Mouse (Mus musculus): Measurements from ENCODE around the gene Gm20479.

The Gm20479 gene

DNA sequence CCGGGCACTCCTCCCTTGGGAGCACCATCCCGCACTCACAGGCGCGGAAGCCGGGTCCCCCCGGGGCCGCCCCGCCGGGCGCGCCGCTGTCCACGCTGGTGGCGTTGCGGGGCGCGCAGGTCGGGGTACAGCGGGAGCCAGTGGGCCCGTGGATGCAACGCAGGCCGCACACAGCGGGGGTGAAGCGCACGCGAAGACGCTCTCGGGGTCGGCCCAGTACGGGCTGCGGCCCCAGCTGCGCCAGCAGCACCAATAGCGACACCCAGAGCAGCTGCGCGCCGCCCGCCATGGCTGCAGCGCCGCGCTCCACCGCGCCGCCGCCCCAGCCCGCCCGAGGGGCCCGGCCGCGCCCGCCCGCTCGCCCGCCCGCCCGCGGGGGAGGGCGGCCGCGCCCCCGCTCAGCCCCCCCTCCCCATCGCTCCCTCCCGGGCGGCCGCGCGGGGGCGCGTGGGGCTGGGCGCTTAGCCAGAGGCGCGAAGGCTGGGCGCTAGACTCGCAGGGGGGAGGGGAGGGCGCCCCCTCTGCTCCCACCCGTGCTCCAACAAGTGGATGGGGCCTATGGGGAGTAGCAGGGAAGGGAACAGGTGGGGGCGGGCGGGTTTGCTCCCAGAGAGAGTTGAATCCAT lies 23.8 kb downstream of the Gm20479 start:
- peak in 1 of 2 experiments; percentile 50 for DNase-seq

GRCm38 (mm10) chr7:27332353-27333199 lies 24.6 kb downstream of the Gm20479 start:
- DNase-seq = peak; percentile 91 to 97

- no peak for DNase-seq
Measured at GRCm38 (mm10) chr7:27331854-27332253, 25.4 kb downstream of the Gm20479 start.

DNA sequence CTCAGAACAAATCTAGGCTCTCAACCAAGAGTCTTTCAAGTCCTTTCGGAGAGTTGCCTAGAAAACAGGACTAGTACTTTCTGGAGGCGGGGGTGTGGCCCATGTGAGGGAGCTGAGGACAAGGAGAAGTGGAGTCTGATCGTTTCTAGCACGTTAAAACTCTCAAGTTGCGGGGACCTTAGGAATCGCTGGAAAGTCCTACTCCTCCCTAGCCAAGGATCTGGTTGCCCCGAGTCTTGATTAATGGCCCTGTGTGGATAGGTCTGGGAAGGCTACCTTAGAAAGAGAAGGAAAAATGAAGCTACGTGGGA lies 25.7 kb downstream of the Gm20479 start:
- DNase-seq = peak; percentile 45 to 58

GRCm38 (mm10) chr7:27330709-27331540 lies 26.3 kb downstream of the Gm20479 start:
- DNase-seq = peak; percentile 97 to 98

DNA sequence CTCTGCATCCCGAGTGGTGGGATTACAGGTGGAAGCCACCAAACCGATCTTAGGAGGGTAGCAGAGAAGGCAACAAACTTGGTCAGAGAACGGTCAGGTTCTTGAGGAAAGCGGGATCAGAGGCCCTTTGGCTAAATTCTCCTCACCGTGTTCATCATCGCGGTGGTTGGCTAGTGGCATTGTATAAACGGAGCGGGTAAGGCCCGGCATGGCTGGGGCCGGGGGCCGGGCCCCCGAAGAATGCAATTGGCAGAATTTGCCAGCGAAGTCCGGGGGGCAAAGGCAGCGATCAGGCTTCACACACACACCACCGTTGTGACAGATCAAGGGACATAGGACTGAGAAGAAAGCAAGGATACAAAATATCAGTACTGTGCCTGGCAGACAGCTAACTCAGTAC lies 27.2 kb downstream of the Gm20479 start:
- no peak for DNase-seq

GRCm38 (mm10) chr7:27329326-27329947 lies 27.8 kb downstream of the Gm20479 start:
- peak; percentile 88 to 97 for DNase-seq

- DNase-seq = peak; percentile 63 to 75
Measured at GRCm38 (mm10) chr7:27328648-27329047, 28.6 kb downstream of the Gm20479 start.

GRCm38 (mm10) chr7:27328161-27328560 lies 29.1 kb downstream of the Gm20479 start:
- DNase-seq = peak in 1 of 2 experiments; percentile 38

DNA sequence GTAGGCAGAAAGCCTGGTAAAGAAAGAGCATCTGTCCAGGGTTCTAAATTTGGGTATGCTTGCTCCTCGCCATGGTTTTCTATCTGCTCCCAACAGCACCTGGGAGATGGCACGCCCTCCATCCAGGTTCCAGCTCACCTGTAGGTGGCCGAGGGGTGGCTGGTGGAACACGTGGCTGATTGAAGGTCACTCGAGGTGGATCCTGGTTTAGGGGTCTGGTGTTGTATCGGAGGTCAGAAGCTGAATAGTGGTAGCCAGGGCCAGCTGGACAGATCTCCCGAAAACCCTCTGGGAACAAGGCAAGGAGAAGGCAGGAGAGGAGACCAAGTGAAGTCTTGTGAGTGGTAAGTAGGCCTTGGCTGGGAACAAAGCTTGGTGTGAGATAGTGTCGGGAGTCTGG lies 29.7 kb downstream of the Gm20479 start:
- DNase-seq = no peak

DNA sequence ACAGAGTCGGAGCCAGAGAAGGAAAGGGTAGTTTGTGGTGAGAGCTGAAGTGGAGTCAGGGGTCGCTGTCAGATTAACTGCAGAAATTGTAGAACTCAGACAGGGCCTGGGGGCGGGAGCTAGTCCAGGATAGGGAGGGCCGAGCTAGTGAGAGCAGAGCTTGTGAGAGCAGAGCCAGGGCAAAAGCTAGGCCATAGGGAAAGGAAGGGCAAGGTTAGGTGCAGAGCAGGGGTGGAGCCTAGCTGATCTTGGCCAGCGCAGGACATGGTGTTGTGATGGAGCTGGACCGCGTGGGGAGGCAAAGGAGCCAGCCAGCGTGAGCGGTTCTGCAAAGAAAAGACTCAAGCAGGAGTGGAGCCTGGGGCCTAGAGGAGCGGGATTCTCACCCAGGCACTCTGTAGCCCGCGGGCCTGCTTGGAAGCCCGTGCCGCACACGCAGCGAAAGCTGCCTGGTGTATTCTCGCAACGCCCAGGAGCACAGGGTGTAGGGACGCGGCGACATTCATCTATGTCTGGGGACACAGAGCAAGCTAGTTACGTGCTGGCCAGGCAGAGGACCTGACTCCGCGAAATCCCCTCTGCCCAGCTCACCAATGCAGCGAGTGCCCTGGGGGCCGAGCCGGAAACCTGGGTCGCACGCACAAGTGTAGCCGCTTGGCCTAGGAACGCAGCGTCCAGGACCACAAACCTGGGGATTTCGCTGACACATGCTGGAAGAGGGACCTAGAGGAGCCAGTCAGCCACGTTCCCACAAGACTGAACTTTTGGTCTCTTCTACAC lies 30.9 kb downstream of the Gm20479 start:
- DNase-seq = peak; percentile 62 to 65

DNA sequence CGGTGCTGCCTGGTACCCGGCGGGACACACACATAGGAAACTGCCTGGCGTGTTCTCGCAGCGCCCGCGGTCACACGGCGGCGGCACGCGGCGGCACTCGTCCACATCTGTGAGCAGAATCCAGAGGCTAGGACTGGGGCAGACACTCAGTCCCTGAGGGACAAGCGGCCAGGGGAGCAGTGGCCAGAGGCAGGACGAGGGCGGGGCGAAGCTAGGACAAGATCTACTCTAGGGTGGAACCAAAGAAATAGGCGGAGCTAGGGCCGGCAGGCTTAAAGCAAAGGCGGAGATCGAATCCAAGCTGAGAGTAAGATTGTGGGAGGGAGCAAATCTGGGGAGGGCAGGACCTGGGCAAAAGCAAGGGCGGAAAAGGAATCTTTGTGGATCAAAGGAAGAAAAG lies 31.5 kb downstream of the Gm20479 start:
- peak; percentile 91 to 93 for DNase-seq

DNA sequence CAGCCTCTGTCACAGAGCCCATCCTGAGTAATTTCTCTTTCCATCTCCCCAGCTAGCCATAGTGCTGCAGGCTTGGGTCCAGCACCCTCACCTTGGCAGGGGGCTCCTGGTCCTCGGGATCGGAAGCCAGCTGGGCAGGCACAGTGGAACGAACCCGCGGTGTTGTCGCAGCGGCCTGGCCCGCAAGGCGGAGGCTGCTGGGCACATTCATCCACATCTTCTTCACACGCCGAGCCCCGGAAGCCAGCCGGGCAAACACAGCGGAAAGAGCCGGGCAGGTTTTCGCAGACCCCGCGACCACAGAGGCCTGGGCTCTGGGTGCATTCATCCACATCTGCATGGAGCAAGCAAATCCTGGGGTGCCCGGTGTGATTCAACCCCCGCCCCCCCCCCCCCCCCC lies 32.3 kb downstream of the Gm20479 start:
- no peak for DNase-seq

- no peak for DNase-seq
Measured at GRCm38 (mm10) chr7:27324161-27324560, 33.1 kb downstream of the Gm20479 start.

DNA sequence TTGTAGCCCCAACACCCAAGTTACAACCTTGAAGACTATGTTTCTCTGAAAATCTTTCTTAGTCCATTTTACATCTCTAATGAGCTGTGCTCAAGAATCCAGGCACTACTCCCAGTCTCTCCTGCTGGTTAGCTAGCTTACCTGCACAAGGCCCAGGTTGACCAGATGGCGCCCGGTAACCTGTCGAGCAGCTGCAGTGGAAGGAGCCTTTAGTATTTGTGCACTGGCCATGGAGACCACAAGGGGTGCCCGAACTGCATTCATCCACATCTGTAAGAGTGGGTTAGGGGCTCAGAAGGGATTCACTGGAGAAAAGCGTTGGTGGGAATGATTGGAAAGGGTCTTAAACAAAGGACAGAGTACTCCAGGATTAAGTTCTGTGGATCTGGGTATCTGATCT lies 34.2 kb downstream of the Gm20479 start:
- no peak for DNase-seq

DNA sequence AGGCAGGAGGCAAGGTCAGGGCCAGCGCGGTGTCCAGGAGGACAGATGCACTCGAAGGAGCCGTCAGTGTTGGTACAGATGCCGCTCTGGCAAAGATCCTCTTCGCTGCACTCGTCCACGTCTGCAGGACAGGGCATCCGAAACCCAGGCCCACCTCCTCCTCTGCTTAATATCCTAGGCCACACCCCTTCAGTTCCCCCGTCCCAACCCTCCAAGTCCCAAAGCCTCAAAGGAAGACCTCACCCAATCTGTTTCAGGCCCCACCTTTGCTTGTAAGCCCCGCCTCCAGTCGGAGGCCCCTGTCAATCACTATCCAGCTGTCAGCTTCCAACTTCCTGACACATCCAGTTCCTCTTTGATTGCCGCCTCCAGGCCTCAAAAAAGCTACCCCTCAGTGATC lies 34.9 kb downstream of the Gm20479 start:
- DNase-seq = peak; percentile 39 to 44

GRCm38 (mm10) chr7:27319411-27319810 lies 37.8 kb downstream of the Gm20479 start:
- no peak for DNase-seq

DNA sequence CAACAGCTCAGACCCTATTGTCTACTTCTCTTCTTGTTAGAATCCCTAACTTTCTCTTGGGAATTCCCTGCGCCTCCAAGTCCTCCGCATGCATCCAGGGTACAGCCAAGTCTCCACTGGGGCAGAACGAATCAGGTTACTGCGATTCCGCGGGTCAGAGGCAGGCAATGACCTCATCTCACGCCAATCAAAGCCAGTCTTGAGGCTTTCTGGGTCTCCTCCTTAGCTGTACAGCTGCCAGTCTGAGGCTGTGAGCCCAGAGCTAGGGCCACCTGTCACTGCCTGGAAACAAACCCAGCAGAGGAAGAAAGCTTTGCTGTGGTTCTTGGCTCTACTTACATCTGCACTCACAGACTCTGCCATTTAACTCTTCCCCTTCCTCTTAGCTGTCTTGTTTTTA lies 41.3 kb downstream of the Gm20479 start:
- DNase-seq = peak; percentile 41 to 61

DNA sequence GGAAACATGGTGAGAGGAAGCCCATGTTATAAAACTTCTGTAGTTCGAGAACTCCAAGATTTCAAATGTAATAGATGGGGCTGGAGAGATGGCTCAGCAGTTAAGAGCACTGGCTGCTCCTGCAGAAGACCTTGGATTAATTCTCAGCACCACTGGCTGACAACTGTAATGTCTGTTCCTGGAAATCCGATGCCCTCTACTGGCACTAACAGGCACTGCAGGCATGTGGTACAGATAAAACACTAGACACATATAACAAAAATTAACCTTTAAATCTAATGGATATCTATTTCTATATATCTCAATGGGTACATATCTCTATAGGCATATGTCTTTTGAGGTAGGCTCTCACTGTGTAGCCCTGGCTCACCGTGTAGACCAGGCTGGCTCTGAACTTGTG lies 42.8 kb downstream of the Gm20479 start:
- no peak for DNase-seq

GRCm38 (mm10) chr7:27311651-27312284 lies 45.5 kb downstream of the Gm20479 start:
- no peak for DNase-seq

GRCm38 (mm10) chr7:27310996-27311535 lies 46.2 kb downstream of the Gm20479 start:
- DNase-seq = no peak
